Mouse (Mus musculus): ENCODE results near the gene Rapsn. TPM values are rescaled to one million over a fixed set of nuclear protein-coding genes. Genes with fewer than 3 reads are reported as not detected.
"Not testable (repeated sequence)": the region's sequence is repeated elsewhere in the genome, so short reads cannot be mapped to it uniquely, and the experiment has no call there.

Gene Rapsn
- polyA plus RNA-seq, 1 experiment from 2014 or later = 0.74 TPM

DNA sequence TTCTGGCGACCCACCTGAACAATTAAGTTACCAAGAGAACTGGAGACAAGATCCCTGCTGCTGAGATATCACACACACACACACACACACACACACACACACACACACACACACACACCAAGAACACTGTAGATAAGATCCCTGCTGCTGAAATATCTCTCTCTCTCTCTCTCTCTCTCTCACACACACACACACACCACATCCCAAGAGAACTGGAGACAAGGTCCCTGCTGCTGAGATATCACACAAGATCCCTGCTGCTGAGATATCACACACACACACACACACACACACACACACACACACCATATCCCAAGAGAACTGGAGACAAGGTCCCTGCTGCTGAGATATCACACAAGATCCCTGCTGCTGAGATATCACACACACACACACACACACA, 10.4 kb downstream of the Rapsn start:
- not testable (repeated sequence) for H3K4me1 ChIP-seq (ENCODE audit: control insufficient read depth, insufficient read depth, low read length); H3K36me3 ChIP-seq (ENCODE audit: control insufficient read depth, insufficient read depth, low read length); H3K27me3 ChIP-seq (ENCODE audit: control insufficient read depth, insufficient read depth, low read length); H3K4me3 ChIP-seq (ENCODE audit: low read length); ATAC-seq (ENCODE audit: low FRiP score, low TSS enrichment); H3K27ac ChIP-seq (ENCODE audit: low read depth, low read length); H3K4me2 ChIP-seq (replicated peaks; ENCODE audit: low read depth, low read length); H3K9me3 ChIP-seq (ENCODE audit: control insufficient read depth, low read length); H3K9ac ChIP-seq (ENCODE audit: low read depth, low read length)
- WGBS = 96% methylated on average over 1 of the region's 1 CpGs

DNA sequence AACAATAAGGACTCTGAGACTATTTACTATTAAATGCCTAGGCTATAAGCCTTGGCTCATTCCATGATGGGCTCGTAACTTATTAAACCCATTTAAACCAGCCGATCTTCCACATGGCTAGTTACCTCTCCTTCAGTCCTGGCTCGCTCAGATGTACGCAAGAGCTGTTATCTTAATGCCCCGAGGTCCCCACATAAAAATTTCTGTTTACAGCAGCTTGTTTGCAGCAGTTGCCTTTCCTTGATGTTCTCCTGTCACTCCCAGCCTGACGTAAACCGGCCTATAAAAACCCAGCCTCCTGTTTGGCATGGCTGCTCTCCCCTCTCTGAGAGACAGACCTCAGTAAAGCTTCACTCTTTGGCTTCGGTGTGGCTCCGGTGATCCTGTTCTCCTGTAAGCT, 11.9 kb downstream of the Rapsn start:
- H3K9ac ChIP-seq (ENCODE audit: low read depth, low read length) = no peak overlapping the region

DNA sequence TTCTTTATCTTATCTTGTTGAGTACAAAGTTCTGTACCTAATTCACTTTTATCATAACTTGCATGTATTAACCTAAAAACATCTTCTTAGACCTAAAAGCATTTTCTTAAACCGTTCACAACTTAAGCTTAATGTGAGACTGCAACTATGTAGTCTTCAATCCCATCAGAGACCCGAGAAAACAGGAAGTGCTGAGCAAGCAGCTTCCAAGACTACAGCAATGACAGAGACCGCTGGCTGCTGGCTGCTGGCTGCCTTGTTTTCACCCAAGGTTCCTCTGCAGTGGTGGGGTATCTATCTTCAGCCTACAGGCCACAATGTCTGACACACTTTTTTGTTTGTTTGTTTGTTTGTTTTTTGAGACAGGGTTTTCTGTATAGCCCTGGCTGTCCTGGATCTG, 16.5 kb downstream of the Rapsn start:
- peaks cover 16% of the 10 kb centered on the region for H3K36me3 ChIP-seq (ENCODE audit: control insufficient read depth, insufficient read depth, low read length)
- no peak overlapping the region for H3K4me2 ChIP-seq (replicated peaks; ENCODE audit: low read depth, low read length)
- H3K4me3 ChIP-seq (ENCODE audit: low read length) = no peak overlapping the region
- H3K4me1 ChIP-seq (ENCODE audit: control insufficient read depth, insufficient read depth, low read length) = peaks cover 7% of the 10 kb centered on the region; the same call in 1 of the 2 replicates
- no peaks in the 10 kb centered on the region for H3K27me3 ChIP-seq (ENCODE audit: control insufficient read depth, insufficient read depth, low read length)
- H3K9ac ChIP-seq (ENCODE audit: low read depth, low read length) = no peak overlapping the region
- H3K27ac ChIP-seq (ENCODE audit: low read depth, low read length) = no peak overlapping the region
- no peak for ATAC-seq (ENCODE audit: low FRiP score, low TSS enrichment)
- 75% methylated on average over 3 of the region's 3 CpGs for WGBS
- H3K9me3 ChIP-seq (ENCODE audit: control insufficient read depth, low read length) = no peaks in the 10 kb centered on the region

More for the DNA sequence above, 11.9 kb downstream of the Rapsn start:
- no peaks in the 10 kb centered on the region for H3K36me3 ChIP-seq (ENCODE audit: control insufficient read depth, insufficient read depth, low read length)
- ATAC-seq (ENCODE audit: low FRiP score, low TSS enrichment) = peak; percentile 39; the same call in 1 of the 2 replicates
- H3K4me2 ChIP-seq (replicated peaks; ENCODE audit: low read depth, low read length) = 0 out of 2 replicates have a peak overlapping the region, but pooled peaks have one; percentile 9
- H3K9me3 ChIP-seq (ENCODE audit: control insufficient read depth, low read length) = no peaks in the 10 kb centered on the region
- H3K27ac ChIP-seq (ENCODE audit: low read depth, low read length) = peak overlapping the region; percentile 44; the same call in 1 of the 2 replicates
- no peaks in the 10 kb centered on the region for H3K4me1 ChIP-seq (ENCODE audit: control insufficient read depth, insufficient read depth, low read length)
- no peaks in the 10 kb centered on the region for H3K27me3 ChIP-seq (ENCODE audit: control insufficient read depth, insufficient read depth, low read length)
- 61% methylated on average over 9 of the region's 9 CpGs for whole genome bisulfite sequencing
- H3K4me3 ChIP-seq (ENCODE audit: low read length) = no peak overlapping the region

DNA sequence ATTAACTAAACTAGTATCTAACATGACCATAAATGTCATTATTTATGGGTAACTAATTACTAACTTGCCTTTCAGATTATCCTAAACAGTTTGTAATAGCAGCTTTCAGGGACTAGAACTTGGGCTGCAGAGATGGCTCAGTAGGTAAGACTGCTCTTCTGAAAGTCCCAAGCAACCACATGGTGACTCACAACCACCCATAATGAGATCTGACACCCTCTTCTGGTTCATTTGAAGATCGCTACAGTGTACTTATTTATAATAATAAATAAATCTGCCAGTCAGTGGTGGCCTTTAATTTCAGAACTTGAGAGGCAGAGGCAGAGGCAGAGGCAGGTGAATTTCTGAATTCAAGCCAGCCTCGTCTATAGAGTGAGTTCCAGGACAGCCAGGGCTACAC, 17.3 kb downstream of the Rapsn start:
- peak overlapping the region; percentile 53 for H3K4me2 ChIP-seq (replicated peaks; ENCODE audit: low read depth, low read length)
- H3K9ac ChIP-seq (ENCODE audit: low read depth, low read length) = no peak overlapping the region
- no peak for ATAC-seq (ENCODE audit: low FRiP score, low TSS enrichment)
- H3K27ac ChIP-seq (ENCODE audit: low read depth, low read length) = no peak overlapping the region
- H3K36me3 ChIP-seq (ENCODE audit: control insufficient read depth, insufficient read depth, low read length) = peaks cover 25% of the 10 kb centered on the region
- no peaks in the 10 kb centered on the region for H3K9me3 ChIP-seq (ENCODE audit: control insufficient read depth, low read length)
- whole genome bisulfite sequencing = 55% methylated on average over 2 of the region's 2 CpGs
- no peak overlapping the region for H3K4me3 ChIP-seq (ENCODE audit: low read length)
- no peaks in the 10 kb centered on the region for H3K27me3 ChIP-seq (ENCODE audit: control insufficient read depth, insufficient read depth, low read length)
- H3K4me1 ChIP-seq (ENCODE audit: control insufficient read depth, insufficient read depth, low read length) = peaks cover 7% of the 10 kb centered on the region; the same call in 1 of the 2 replicates

DNA sequence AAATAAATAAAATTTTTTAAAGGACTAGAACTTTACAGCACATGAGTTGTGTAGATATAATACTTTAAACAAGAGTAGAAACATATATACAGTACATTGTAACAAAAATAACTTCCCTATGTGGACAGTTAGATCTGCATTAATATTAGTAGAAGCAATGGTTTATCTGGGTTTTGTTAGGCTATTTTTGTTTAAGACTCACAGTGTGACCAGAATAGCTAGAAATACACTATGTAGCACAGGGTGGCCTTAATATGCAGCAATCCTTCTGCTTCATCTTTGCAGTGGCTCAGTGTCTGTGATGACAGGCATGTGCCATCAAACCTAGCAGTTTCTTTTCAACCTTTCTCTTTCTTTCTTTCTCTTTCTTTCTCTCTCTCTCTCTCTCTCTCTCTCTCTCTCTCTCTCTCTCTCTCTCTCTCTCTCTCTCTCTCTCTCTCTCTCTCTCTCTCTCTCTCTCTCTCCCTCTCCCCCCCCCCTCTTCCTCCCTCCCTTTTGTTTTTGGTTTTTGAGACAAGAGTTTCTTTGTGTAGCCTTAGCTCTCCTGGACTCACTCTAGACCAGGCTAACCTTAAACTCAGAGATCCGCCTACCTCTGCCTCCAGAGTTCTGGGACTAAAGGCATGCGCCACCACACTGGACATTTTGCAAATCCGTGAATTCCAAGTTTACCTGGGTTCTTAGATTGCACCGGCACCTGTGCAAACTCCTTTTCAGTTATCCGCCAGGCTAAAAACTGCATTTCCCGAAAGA, 17.9 kb downstream of the Rapsn start:
- WGBS = 0% methylated on average over 6 of the region's 6 CpGs
- Histone ChIP-seq H3K27me3 (ENCODE audit: control insufficient read depth, insufficient read depth, low read length) (no peaks in the 10 kb centered on the region), H3K9ac (ENCODE audit: low read depth, low read length) (peak overlapping the region; percentile 72), H3K27ac (ENCODE audit: low read depth, low read length) (peak overlapping the region; percentile 63; the same call in 1 of the 2 replicates), H3K4me1 (ENCODE audit: control insufficient read depth, insufficient read depth, low read length) (peaks cover 7% of the 10 kb centered on the region; the same call in 1 of the 2 replicates), H3K9me3 (ENCODE audit: control insufficient read depth, low read length) (no peaks in the 10 kb centered on the region), H3K4me2 (replicated peaks; ENCODE audit: low read depth, low read length) (peak overlapping the region; percentile 53), H3K36me3 (ENCODE audit: control insufficient read depth, insufficient read depth, low read length) (peaks cover 31% of the 10 kb centered on the region), H3K4me3 (ENCODE audit: low read length) (peak overlapping the region; percentile 96)
- ATAC-seq (ENCODE audit: low FRiP score, low TSS enrichment) = no peak; the same call in 1 of the 2 replicates

DNA sequence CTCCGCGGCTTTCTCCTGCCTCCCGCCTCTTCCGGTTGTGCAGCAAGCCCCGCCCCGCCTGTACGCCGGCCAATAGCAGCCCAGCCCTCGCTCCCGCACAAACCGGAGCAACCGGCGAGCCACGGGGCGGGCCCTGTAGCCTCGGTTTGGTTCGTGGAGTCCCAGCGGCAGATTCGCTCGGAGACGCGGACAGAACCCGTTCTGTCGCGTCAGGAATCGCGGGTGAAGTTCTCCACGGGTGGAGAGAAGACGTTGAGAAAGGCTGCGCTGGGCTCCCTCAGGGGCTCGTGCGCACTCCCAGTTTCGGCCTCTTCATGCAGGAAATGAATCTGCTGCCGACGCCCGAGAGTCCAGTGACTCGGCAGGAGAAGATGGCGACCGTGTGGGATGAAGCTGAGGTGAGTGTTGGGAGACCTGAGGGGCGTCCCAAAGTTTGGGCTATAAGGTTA, 18.5 kb downstream of the Rapsn start, which contains the start of gene Psmc3:
Psmc3 (plus strand) TSS at position 76 of the 449 bp plus-strand sequence.
- H3K4me2 ChIP-seq (replicated peaks; ENCODE audit: low read depth, low read length) = peak within 1 kb of the TSS; percentile 92
- peak; percentile 98 for ATAC-seq (ENCODE audit: low FRiP score, low TSS enrichment)
- H3K36me3 ChIP-seq (ENCODE audit: control insufficient read depth, insufficient read depth, low read length) = peaks cover 37% of the 10 kb centered on the region
- H3K4me1 ChIP-seq (ENCODE audit: control insufficient read depth, insufficient read depth, low read length) = peaks cover 7% of the 10 kb centered on the region; the same call in 1 of the 2 replicates
- under 1% methylated on average over 40 of the region's 40 CpGs for WGBS
- no peaks in the 10 kb centered on the region for H3K9me3 ChIP-seq (ENCODE audit: control insufficient read depth, low read length)
- H3K27ac ChIP-seq (ENCODE audit: low read depth, low read length) = peak within 1 kb of the TSS; percentile 63
- H3K27me3 ChIP-seq (ENCODE audit: control insufficient read depth, insufficient read depth, low read length) = no peaks in the 10 kb centered on the region
- H3K4me3 ChIP-seq (ENCODE audit: low read length) = peak within 1 kb of the TSS; percentile 96
- H3K9ac ChIP-seq (ENCODE audit: low read depth, low read length) = peak within 1 kb of the TSS; percentile 72

DNA sequence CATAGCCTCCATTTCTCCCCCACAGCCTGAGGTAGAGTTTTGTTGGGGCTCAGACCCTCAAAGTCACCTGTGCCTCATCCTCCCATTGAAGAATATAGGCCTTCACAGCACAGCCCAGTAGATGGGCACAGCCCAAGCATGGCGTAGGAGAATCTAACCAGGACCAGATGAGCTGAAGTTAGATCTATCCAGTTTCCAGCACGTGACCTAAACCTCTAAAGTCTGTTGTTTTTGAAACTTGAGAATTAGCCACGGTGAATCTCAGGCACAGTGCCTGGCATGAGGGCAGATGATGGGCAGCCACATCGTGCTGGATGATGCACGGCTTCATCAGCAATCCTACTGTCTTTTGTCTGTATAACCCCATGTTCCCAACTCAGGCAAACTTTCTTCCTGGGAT, 23.0 kb downstream of the Rapsn start:
- no peak overlapping the region for H3K9ac ChIP-seq (ENCODE audit: low read depth, low read length)
- H3K4me3 ChIP-seq (ENCODE audit: low read length) = no peak overlapping the region
- no peak for ATAC-seq (ENCODE audit: low FRiP score, low TSS enrichment)
- H3K27ac ChIP-seq (ENCODE audit: low read depth, low read length) = no peak overlapping the region
- peaks cover 76% of the 10 kb centered on the region for H3K36me3 ChIP-seq (ENCODE audit: control insufficient read depth, insufficient read depth, low read length)
- H3K4me1 ChIP-seq (ENCODE audit: control insufficient read depth, insufficient read depth, low read length) = peaks cover 7% of the 10 kb centered on the region; the same call in 1 of the 2 replicates
- WGBS = 58% methylated on average over 5 of the region's 5 CpGs
- no peaks in the 10 kb centered on the region for H3K9me3 ChIP-seq (ENCODE audit: control insufficient read depth, low read length)
- no peaks in the 10 kb centered on the region for H3K27me3 ChIP-seq (ENCODE audit: control insufficient read depth, insufficient read depth, low read length)
- no peak overlapping the region for H3K4me2 ChIP-seq (replicated peaks; ENCODE audit: low read depth, low read length)

DNA sequence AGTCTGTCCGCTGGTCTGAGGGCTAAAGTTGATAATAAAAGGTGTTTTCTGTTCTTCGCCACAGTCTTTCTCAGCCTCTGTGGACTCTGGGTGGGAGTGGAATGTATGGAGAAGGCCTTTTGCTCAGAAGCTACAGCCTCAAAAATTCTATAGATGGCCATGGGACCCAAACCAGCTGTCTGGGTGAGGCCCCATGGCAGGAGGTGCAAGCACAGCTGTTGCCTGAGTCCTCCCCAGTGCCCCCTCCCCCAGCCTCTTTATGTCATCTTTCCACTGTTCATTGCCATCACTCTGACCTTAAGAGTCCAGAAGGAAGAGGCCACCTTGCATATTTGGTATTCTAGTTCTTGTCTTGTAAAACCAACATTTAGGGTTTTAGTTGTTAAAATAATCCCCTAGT, 24.0 kb downstream of the Rapsn start:
- Histone ChIP-seq H3K4me3 (ENCODE audit: low read length) (no peak overlapping the region), H3K27ac (ENCODE audit: low read depth, low read length) (no peak overlapping the region), H3K4me2 (replicated peaks; ENCODE audit: low read depth, low read length) (no peak overlapping the region), H3K36me3 (ENCODE audit: control insufficient read depth, insufficient read depth, low read length) (peaks cover 85% of the 10 kb centered on the region), H3K27me3 (ENCODE audit: control insufficient read depth, insufficient read depth, low read length) (no peaks in the 10 kb centered on the region), H3K9ac (ENCODE audit: low read depth, low read length) (no peak overlapping the region), H3K9me3 (ENCODE audit: control insufficient read depth, low read length) (no peaks in the 10 kb centered on the region), H3K4me1 (ENCODE audit: control insufficient read depth, insufficient read depth, low read length) (peaks cover 7% of the 10 kb centered on the region; the same call in 1 of the 2 replicates)
- 98% methylated on average over 2 of the region's 2 CpGs for WGBS
- no peak for ATAC-seq (ENCODE audit: low FRiP score, low TSS enrichment)
